ENCODE assay signal across 26 mouse cellular contexts in genomic region chr2:153725291-153725690, GRCm38 (mm10). TPM values are rescaled to one million over a fixed set of nuclear protein-coding genes. Genes with fewer than 3 reads are reported as not detected.
"Had no signal": no experiment of that assay in that cellular context is flagged by ENCODE, and none has a peak within 500 bp of the region (broad histone marks: within the 10 kb centered on the region; RNA-seq: fewer than 3 reads in every experiment).

No protein-coding gene starts in this region.

- H3K4me3 ChIP-seq: limb, embryonic 15.5 days; liver, embryonic 15.5 days; midbrain, embryonic 10.5 days; midbrain, embryonic 12.5 days; myocyte; neural tube, embryonic 13.5 days; neural tube, embryonic 15.5 days; stomach, embryonic 15.5 days had no signal

- H3K4me2 ChIP-seq: limb, embryonic 15.5 days; lung, embryonic 14.5 days; midbrain, embryonic 12.5 days; neural tube, embryonic 13.5 days; neural tube, embryonic 15.5 days; stomach, embryonic 15.5 days had no signal

- H3K9me3 ChIP-seq: limb, embryonic 15.5 days; liver, embryonic 15.5 days; midbrain, embryonic 10.5 days; midbrain, embryonic 12.5 days; neural tube, embryonic 13.5 days; neural tube, embryonic 15.5 days; stomach, embryonic 15.5 days had no signal

- H3K36me3 ChIP-seq: limb, embryonic 15.5 days; liver, embryonic 15.5 days; midbrain, embryonic 10.5 days; midbrain, embryonic 12.5 days; neural tube, embryonic 13.5 days; neural tube, embryonic 15.5 days; stomach, embryonic 15.5 days had no signal

- H3K4me1 ChIP-seq: limb, embryonic 15.5 days; midbrain, embryonic 10.5 days; midbrain, embryonic 12.5 days; neural tube, embryonic 13.5 days; neural tube, embryonic 15.5 days; stomach, embryonic 15.5 days had no signal

- H3K27me3 ChIP-seq: limb, embryonic 15.5 days; liver, embryonic 15.5 days; midbrain, embryonic 12.5 days; neural tube, embryonic 13.5 days; neural tube, embryonic 15.5 days; stomach, embryonic 15.5 days had no signal

- H3K9ac ChIP-seq: limb, embryonic 15.5 days; liver, embryonic 15.5 days; lung, embryonic 14.5 days; midbrain, embryonic 12.5 days; neural tube, embryonic 13.5 days; neural tube, embryonic 15.5 days; stomach, embryonic 15.5 days had no signal

- H3K27ac ChIP-seq: limb, embryonic 15.5 days; midbrain, embryonic 10.5 days; midbrain, embryonic 12.5 days; neural tube, embryonic 13.5 days; neural tube, embryonic 15.5 days; stomach, embryonic 15.5 days; stomach, postnatal 0 days had no signal

- DNase-seq: lung, adult 18-20 months; lung, embryonic 14.5 days; lung, postnatal 14 days; lung, postnatal 4 days; midbrain, embryonic 14.5 days; right cerebral cortex, adult 18-20 months; right cerebral cortex, postnatal 25 days; right cerebral cortex, postnatal 4 days; spleen, adult 18-20 months; thymus, adult 2 months; thymus, postnatal 25 days; thymus, postnatal 4 days had no signal

- ATAC-seq: midbrain, embryonic 16.5 days had no signal

RNA-seq across cellular contexts. Expression of gene Dnmt3c, which starts 28.8 kb away (rescaled TPM):
- polyA plus RNA-seq: midbrain, embryonic 12.5 days; midbrain, embryonic 16.5 days; myocyte; neural tube, embryonic 11.5 days; neural tube, embryonic 13.5 days; small intestine, adult 2 months; stomach, postnatal 0 days; thymus, adult 2 months; urinary bladder, adult 2 months had no signal

RNA-seq across cellular contexts. Expression of gene Efcab8, which starts 54.4 kb away (rescaled TPM):
- polyA plus RNA-seq: limb, embryonic 15.5 days; lung, embryonic 14.5 days; lung, embryonic 16.5 days; midbrain, embryonic 10.5 days; midbrain, embryonic 12.5 days; midbrain, embryonic 14.5 days; midbrain, embryonic 16.5 days; neural tube, embryonic 11.5 days; neural tube, embryonic 13.5 days; neural tube, embryonic 15.5 days had no signal
